8 mouse cellular contexts compared by ENCODE assay signal in genomic region chr1:69107485-69108158, GRCm38 (mm10). TPM values are rescaled to one million over a fixed set of nuclear protein-coding genes. Genes with fewer than 3 reads are reported as not detected.
DNase-seq lines count a peak whose midpoint lies in the region; ATAC-seq and TF ChIP-seq lines count a peak whose summit lies in the region.

Gene Erbb4, minus strand, starts transcription at chr1:69108059.

- TF ChIP-seq CTCF in midbrain, postnatal 0 days (IDR thresholded peaks at IDR 0.05) = no peak

- H3K4me3 ChIP-seq in intestine, embryonic 16.5 days (ENCODE audit: low read length) = peak within 1 kb of the TSS; percentile 64
- H3K4me3 ChIP-seq in midbrain, postnatal 0 days (ENCODE audit: low read depth, low read length) = peak within 1 kb of the TSS; percentile 84

- peak within 1 kb of the TSS; percentile 100 for H3K4me2 ChIP-seq in intestine, embryonic 16.5 days (ENCODE audit: low read depth, low read length)
- peak within 1 kb of the TSS; percentile 97 for H3K4me2 ChIP-seq in midbrain, postnatal 0 days (ENCODE audit: low read depth, low read length, poor library complexity, severe bottlenecking)

- peak within 1 kb of the TSS; percentile 59 for H3K9ac ChIP-seq in intestine, embryonic 16.5 days (ENCODE audit: low read depth, low read length)
- peak within 1 kb of the TSS; percentile 74 for H3K9ac ChIP-seq in midbrain, postnatal 0 days (replicated peaks; ENCODE audit: low read length, poor library complexity, severe bottlenecking)

- no peaks in the 10 kb centered on the region for H3K36me3 ChIP-seq in intestine, embryonic 16.5 days (ENCODE audit: control insufficient read depth, insufficient read depth, low read length)
- no peaks in the 10 kb centered on the region for H3K36me3 ChIP-seq in midbrain, postnatal 0 days (ENCODE audit: insufficient read depth, low read length)

- 0 out of 2 replicates have a peak, but pooled peaks have one; percentile 23 for ATAC-seq in granulocyte monocyte progenitor cell, adult 5-6 weeks (replicated peaks; ENCODE audit: poor library complexity, severe bottlenecking)
- peak; percentile 38 for ATAC-seq in intestine, embryonic 16.5 days
- peak; percentile 51 for ATAC-seq in midbrain, postnatal 0 days (ENCODE audit: low FRiP score)

- H3K27me3 ChIP-seq in intestine, embryonic 16.5 days (replicated peaks; ENCODE audit: control insufficient read depth, insufficient read depth, low read length) = peaks cover 37% of the 10 kb centered on the region
- no peaks in the 10 kb centered on the region for H3K27me3 ChIP-seq in midbrain, postnatal 0 days (ENCODE audit: insufficient read depth, low read length)

- no peaks in the 10 kb centered on the region for H3K9me3 ChIP-seq in intestine, embryonic 16.5 days (ENCODE audit: control insufficient read depth, low read length)
- H3K9me3 ChIP-seq in midbrain, postnatal 0 days (ENCODE audit: low read length) = no peaks in the 10 kb centered on the region

- peaks cover 20% of the 10 kb centered on the region for H3K4me1 ChIP-seq in intestine, embryonic 16.5 days (ENCODE audit: control insufficient read depth, insufficient read depth, low read length)
- H3K4me1 ChIP-seq in midbrain, postnatal 0 days (ENCODE audit: insufficient read depth, low read length) = no peaks in the 10 kb centered on the region; the same call in 1 of the 2 replicates

- no peak within 1 kb of the TSS for H3K27ac ChIP-seq in intestine, embryonic 16.5 days (ENCODE audit: low read length)
- peak within 1 kb of the TSS; percentile 72 for H3K27ac ChIP-seq in midbrain, postnatal 0 days (ENCODE audit: low read depth, low read length)

- WGBS in intestine, embryonic 16.5 days = under 1% methylated on average over 63 of the region's 63 CpGs
- WGBS in midbrain, postnatal 0 days = 0% methylated on average over 60 of the region's 63 CpGs

- DNase-seq in adrenal gland, adult 18-20 months (ENCODE audit: low spot score in 2 of 2) = peak; percentile 19 to 20
- no peak for DNase-seq in adrenal gland, adult 8-10 months
- DNase-seq in cerebellum, adult 8-10 months = peak; percentile 32
- peak; percentile 48 for DNase-seq in left cerebral cortex, postnatal 4 days
- peak; percentile 33 for DNase-seq in midbrain, postnatal 0 days (ENCODE audit: low spot score)
- no peak for DNase-seq in spleen, adult 12 weeks (ENCODE audit: low spot score)

- intact Hi-C loops in left cerebral cortex, postnatal 4 days (cut with DNase I) = no loop called here

RNA-seq across cellular contexts. Expression of gene Erbb4, which starts in this region (rescaled TPM):
- total RNA-seq in adrenal gland, adult 18-20 months (2021) = 1 to 10 TPM in 1 of 2 experiments, under 1 TPM in 1; 0.89 to 1.7 TPM
- total RNA-seq in adrenal gland, adult 8-10 months (2022) = 1 to 10 TPM; 1.1 to 2.0 (median 1.3) TPM
- total RNA-seq in granulocyte monocyte progenitor cell, adult 5-6 weeks (2014; fragmentation: Nextera tagmentation) = not detected in 2 replicates
- not detected in 2 replicates for total RNA-seq in granulocyte monocyte progenitor cell, adult 5-6 weeks (2017)
- polyA plus RNA-seq in intestine, embryonic 16.5 days (2015; fragmentation: Nextera tagmentation; extraction: Ambion mirVana) = 0.06 TPM in 1 of 2 replicates, not detected in the other
- 10 to 100 TPM; 75.6 to 76.9 TPM for total RNA-seq in left cerebral cortex, postnatal 4 days (2021)
- 33.5 and 40.8 TPM in 2 replicates for total RNA-seq in midbrain, postnatal 0 days (2014; rRNA removed)
- 6.2 and 7.8 TPM in 2 replicates for polyA plus RNA-seq in midbrain, postnatal 0 days (2015; fragmentation: Nextera tagmentation; extraction: Ambion mirVana)

Comparison
In these comparisons a context has a peak if more than half of its experiments do, and no peak if none do; other contexts are left out.
1. RNA of gene Erbb4 (total RNA-seq): 75.6 to 76.9 TPM in left cerebral cortex, postnatal 4 days and 33.5 to 40.8 TPM in midbrain, postnatal 0 days; 0.89 to 1.7 TPM in adrenal gland, adult 18-20 months, 1.1 to 2.0 TPM in adrenal gland, adult 8-10 months and not detected in granulocyte monocyte progenitor cell, adult 5-6 weeks; every median in the first group is over 10 times any median in the second.
2. DNase-seq: peak in adrenal gland, adult 18-20 months (2 of 2), cerebellum, adult 8-10 months (single experiment), left cerebral cortex, postnatal 4 days (single experiment) and midbrain, postnatal 0 days (single experiment); none in adrenal gland, adult 8-10 months (single experiment) and spleen, adult 12 weeks (single experiment).
3. Peak in ATAC-seq in granulocyte monocyte progenitor cell, adult 5-6 weeks; RNA of the gene not detected or under 1 TPM.
4. Peak in ATAC-seq, H3K4me3 ChIP-seq, H3K9ac ChIP-seq and H3K4me2 ChIP-seq in intestine, embryonic 16.5 days; RNA of the gene not detected or under 1 TPM.
5. Peak in every context shown above with its lines, with median percentiles within 50 percentile points of each other: ATAC-seq.